Mouse (Mus musculus) common myeloid progenitor, adult 5-6 weeks (primary cell): ENCODE measurements around the gene Klf4. TPM values are rescaled to one million over a fixed set of nuclear protein-coding genes. Genes with fewer than 3 reads are reported as not detected.

Source experiments
- total RNA-seq: library from RNA; stranded (forward); fragments of 200-1000, 187-1606 nt; gene quantifications from 2 replicates; pipeline ENCODE4 v1.2.3, GENCODE M21; 2017

Klf4 gene
- total RNA-seq, 1 experiment from 2014 or later = 5.5 TPM

Other genes with a start within 250 kb of the Klf4 start
- 139 and 161 TPM in 2 replicates for gene Rad23b, start 182.4 kb downstream of the Klf4 start, total RNA-seq